Mouse (Mus musculus) spleen, adult 2 months (tissue): ENCODE data around the gene Fbxo7.

Experiments used
- CTCF ChIP-seq: fragments of 200-500 bp; IDR thresholded peaks from 2 replicates; pipeline ENCODE4 v1.5.1; 2011; ENCODE audit warnings: mild to moderate bottlenecking, inconsistent platforms; ENCODE audit not compliant: insufficient read depth, insufficient read length, insufficient replicate concordance; ENCODE audit errors: extremely low read depth
- POLR2A ChIP-seq: fragments of 200-500 bp; IDR thresholded peaks from 2 replicates; pipeline ENCODE4 v1.6.1; 2011; ENCODE audit warnings: low read depth, low read length, inconsistent platforms

DNA sequence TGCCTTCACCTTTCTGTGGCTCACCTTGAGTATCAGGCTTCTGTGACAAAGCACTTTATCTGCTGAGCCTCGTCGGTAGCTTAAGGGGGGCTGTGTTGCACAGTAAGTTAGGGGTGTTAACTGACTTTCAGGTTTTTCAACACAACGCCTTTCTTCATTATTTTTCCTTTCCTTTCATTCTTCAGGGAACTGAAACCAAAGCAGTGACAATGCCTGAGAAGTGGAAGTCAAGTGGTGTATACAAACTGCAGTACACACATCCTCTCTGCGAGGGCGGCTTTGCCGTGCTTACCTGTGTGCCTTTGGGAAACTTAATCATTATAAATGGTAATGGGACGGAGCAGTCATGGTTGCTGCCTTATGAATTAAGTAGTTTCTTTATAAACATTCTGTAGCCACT is 9.0 kb downstream of the Fbxo7 start:
- TF ChIP-seq POLR2A (no peak), CTCF (no peak)
